Mouse (Mus musculus) kidney, postnatal 25 days (tissue): ENCODE results near the gene 5730596B20Rik.
A peak's percentile ranks its signal among the peaks of the same experiment; 100 is the strongest.

Experiments
- DNase-seq, 2 experiments: peaks; one replicate each; pipeline ENCODE4 v3.0.0; 2021; ENCODE audit warnings: mixed read lengths in 2 of 2

The 5730596B20Rik gene

DNA sequence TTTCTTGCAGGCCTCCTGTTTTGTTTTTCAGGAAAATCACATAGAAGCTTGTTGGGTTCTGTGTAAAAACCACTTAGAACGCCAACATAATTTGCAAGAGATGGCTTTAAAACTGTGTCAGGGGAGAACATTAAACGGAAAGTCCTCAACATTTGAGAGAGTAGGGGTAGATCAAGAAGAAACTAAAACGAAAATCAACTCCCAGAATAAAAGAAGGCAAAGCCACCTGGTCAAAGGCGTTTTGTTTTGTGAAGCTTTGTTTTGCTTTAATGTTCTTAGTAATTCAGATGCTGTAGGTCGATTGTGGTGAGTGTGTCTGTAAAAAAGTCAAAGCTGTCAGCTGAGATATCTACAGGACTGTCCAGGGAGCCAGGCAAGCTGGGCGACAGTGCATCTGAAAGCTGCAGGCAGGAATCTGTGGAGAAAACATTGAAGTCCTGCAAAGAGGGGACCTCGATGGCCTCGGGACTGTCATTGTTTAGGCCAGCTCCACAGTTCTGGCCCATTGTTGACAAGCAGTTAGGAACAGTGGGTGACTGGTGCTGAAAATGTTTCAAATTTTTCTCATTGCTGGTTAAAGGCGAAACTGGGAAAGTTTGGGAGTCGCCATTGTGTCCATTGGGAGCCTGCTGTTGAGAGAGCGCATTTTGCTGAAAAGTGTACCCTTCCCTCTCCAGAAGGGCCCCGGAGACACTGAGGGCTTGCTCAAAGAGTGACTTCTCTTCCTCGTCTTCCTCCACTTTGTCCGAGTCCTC lies 14.5 kb upstream of the 5730596B20Rik start:
- DNase-seq = no peak

DNA sequence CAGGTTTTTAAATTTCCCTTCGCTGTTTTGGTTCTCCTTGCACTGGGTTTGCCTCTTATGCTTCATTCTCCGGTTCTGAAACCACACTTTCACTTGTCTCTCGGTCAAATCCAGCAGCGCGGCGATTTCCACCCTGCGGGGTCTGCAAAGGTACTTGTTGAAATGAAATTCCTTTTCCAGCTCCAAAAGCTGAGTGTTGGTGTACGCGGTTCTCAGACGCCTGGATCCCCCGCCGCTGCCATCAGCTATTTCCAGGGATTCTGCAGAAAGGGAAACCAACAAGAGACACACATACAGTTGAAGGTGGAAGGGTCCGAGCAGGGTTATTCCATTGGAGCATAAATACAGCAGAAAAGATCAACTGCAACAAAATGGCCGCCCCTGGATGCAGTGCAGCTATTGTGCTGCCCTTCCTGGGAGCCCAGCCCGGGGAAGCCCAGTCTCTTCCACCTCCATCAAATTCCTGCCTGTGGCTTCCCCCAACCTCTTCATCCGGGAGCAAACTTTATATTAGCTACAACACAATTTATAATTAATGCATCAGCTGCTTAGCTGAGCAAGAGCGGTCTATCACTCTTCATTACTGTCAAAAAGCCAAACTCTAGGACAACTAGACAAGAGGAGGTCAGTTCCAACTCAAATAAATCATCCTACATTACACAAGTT lies 13.8 kb upstream of the 5730596B20Rik start:
- DNase-seq = peak in 1 of 2 experiments; percentile 11

- DNase-seq = peak; percentile 29 to 59
These were observed 13.2 kb upstream of the 5730596B20Rik start for GRCm38 (mm10) chr6:52164051-52164625.

DNA sequence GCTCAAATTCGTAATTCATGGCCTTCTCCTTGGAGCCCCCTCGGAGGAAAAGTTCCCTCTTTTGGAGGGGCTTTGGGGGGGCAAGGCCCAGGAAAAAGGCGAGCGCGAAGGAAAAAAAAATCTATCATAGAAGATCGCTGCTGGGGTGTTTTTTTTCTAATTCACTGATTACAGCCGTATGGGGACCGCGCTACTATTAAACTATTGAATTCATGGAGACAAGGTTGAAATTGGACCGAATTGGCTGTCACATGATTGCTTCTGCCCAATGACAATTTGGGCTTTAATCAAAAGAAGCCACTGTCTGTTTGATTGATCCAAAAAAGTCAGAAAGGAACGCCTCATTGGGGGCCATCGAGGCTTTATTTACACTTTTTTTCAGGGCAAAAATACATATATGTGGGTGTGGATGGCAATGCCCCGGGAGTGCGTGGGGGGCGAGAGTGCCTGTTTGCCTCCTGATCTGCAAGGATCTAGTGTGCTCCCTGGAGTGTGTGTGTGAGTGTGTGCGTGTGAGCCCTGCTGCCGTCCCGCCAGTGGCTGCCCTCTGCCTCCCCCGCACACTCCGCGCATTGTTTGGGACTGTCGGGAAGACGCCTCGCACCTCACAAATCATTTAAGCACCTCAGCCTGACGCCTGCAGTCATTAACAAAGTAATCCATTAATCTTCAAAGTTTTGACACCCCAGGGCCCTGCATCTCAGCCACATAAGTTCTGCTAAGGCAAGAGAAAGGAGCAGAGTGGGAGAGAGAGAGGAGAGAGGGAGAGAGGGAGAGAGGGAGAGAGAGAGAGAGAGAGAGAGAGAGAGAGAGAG lies 12.5 kb upstream of the 5730596B20Rik start, which contains the start of gene Hoxa2:
Gene Hoxa2 (minus strand): TSS at position 206 of the 815 bp plus-strand sequence.
- DNase-seq = peak; percentile 21 to 55

GRCm38 (mm10) chr6:52165441-52166370 lies 11.6 kb upstream of the 5730596B20Rik start:
- DNase-seq = peak; percentile 44 to 66

GRCm38 (mm10) chr6:52166431-52167077 lies 10.7 kb upstream of the 5730596B20Rik start:
- no peak for DNase-seq

GRCm38 (mm10) chr6:52167176-52167575 lies 10.1 kb upstream of the 5730596B20Rik start:
- no peak for DNase-seq

DNA sequence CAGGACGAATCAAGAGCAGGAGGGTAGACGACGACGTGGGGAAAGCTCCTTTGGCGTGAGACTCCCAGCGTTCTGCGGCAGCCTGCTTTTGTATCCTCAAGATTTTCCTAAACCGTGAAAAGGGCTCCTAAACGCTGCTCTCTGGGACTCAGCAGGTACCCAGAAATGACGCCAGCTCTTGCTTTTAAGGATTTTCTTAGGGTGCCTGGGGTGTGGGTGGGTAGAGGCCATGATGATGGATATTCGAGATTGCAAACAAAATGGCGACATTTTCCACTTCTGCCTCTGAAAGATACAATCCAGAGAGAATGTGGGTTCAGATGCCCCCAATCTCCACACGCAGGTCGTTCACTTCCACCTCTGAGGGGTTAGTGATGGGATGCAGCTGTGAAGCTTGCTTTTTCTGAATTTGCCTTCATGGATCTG lies 9.5 kb upstream of the 5730596B20Rik start:
- no peak for DNase-seq

GRCm38 (mm10) chr6:52168191-52169055 lies 8.9 kb upstream of the 5730596B20Rik start:
- DNase-seq = peak in 1 of 2 experiments; percentile 18

DNA sequence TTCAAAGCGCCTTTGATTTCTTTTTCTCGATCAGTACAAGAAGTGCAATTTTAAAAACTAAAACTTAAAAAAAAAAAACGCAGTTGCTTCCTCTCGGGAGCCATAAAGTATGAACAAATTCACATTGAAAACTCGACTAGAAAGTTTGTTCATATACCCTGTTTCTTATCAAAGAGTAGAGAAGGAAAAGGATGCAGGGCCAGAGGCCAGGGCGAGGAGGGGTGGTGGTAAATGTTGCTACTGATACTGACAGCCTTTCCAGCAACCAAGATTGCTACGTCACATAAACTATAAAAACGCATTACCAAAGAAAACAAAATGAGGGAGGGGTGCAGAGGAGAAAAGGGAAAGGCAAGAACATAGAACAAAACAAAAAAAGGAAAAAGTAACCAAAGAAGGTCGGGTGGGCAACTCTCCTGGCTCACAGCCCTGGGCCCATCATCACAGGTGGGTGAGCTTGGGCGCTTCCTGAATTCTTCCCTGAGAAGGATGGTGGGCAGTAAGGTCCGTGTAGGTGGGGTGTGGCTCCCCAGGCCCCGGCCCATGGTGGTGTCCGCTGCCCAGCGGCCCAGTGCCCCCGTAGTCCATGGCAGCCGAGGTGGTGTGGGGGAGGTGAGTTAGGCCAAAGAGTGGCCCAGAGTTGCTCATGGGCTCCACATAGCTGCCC lies 7.7 kb upstream of the 5730596B20Rik start:
- peak in 1 of 2 experiments; percentile 2 for DNase-seq

DNA sequence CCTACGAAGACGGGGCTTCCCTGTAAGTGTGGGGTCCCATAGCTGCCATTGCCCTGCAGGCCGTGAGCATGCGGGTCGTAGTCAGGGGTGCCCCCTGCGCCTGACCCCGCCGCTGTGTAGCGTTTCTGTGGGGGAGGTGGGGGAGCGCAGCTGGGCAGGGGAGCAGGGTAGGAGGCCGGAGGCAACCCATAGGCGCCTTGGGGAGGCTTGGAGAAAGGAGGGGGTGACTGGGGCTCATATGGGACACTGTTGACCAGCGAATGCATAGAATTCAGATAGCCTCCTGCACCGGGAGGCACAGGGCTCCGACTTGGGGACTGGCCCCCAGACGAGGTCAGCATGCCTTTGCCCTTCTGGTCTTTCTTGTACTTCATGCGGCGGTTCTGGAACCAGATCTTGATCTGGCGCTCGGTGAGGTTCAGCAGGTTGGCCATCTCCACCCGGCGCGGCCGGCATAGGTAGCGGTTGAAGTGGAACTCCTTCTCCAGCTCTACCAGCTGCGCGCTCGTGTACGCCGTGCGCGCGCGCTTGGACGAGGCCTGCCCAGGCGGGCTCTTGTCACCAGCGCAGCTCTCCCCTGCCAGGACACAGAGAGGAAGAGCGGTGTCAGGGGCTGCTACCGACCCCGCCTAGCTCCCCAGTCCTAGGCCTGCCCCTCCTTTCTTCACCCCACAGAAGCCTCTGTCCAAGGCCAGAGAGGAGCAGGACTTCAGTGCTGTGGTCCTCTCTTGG lies 7.0 kb upstream of the 5730596B20Rik start:
- DNase-seq = peak in 1 of 2 experiments; percentile 77

GRCm38 (mm10) chr6:52170898-52171223 lies 6.4 kb upstream of the 5730596B20Rik start:
- DNase-seq = peak in 1 of 2 experiments; percentile 44

- no peak for DNase-seq
These were observed 6.0 kb upstream of the 5730596B20Rik start for GRCm38 (mm10) chr6:52171331-52171730.

- DNase-seq = peak; percentile 52 to 70
These were observed 5.4 kb upstream of the 5730596B20Rik start for GRCm38 (mm10) chr6:52171938-52172337.

GRCm38 (mm10) chr6:52172501-52172900 lies 4.8 kb upstream of the 5730596B20Rik start:
- peak; percentile 95 to 97 for DNase-seq

GRCm38 (mm10) chr6:52173648-52174047 lies 3.6 kb upstream of the 5730596B20Rik start:
- no peak for DNase-seq

DNA sequence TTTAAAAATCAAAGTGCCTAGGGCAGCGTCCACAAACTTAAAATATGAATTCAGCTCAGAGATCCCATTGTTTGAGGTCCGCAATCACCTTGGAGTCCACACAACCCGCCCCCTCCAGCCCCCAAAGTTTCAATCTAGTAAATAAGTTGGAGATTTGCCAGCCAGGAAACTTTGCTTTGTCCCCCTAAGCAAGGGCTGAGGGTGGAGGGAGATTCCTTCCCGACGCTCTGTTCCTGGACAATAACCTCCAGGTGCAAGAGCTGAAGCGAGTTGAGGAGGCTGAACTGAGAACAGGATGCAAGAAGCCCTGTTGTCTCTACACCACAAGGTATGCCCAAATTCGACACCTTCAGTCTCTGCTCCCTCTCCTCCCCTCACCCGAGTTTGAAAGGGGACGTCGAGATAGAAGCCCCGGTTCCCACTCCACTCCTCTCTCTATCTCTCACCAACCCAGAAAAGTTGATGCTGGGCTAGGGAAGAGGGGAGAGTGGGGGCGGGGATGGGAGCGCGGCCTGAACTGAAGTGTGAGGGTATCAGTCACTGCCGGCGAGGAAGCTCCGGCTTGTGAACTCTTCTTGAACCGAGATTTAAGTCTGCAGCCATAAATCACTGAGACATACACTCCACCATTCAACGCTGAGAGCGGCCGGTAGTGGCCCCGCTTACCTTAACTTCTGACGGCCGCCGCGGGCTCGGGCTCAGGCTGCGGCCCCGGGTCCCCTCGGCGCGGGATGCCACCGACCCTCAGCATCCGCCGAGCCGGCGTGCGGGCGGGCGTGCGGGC lies 2.1 kb upstream of the 5730596B20Rik start:
- DNase-seq = peak; percentile 69 to 76

GRCm38 (mm10) chr6:52175864-52176263 lies 1.4 kb upstream of the 5730596B20Rik start:
- DNase-seq = peak; percentile 67 to 85
